Mouse (Mus musculus) splenic B cell, adult 2 months (primary cell): ENCODE results near the gene Fam234b.

Experiments used
- DNase-seq: peaks from one replicate; pipeline ENCODE4 v3.0.0-alpha.2; 2011; ENCODE audit warnings: low read depth, low spot score
- H3K27me3 ChIP-seq: 2 replicates; pipeline ENCODE4 v1.6.1; 2012; ENCODE audit warnings: mild to moderate bottlenecking, low read length, moderate library complexity, mixed read lengths; ENCODE audit not compliant: control insufficient read depth, poor library complexity, insufficient read depth, severe bottlenecking
- H3K36me3 ChIP-seq: 2 replicates; pipeline ENCODE4 v1.6.1; 2012; ENCODE audit warnings: mild to moderate bottlenecking, low read length, moderate library complexity, mixed read lengths; ENCODE audit not compliant: control insufficient read depth, poor library complexity, insufficient read depth, severe bottlenecking

Fam234b gene

DNA sequence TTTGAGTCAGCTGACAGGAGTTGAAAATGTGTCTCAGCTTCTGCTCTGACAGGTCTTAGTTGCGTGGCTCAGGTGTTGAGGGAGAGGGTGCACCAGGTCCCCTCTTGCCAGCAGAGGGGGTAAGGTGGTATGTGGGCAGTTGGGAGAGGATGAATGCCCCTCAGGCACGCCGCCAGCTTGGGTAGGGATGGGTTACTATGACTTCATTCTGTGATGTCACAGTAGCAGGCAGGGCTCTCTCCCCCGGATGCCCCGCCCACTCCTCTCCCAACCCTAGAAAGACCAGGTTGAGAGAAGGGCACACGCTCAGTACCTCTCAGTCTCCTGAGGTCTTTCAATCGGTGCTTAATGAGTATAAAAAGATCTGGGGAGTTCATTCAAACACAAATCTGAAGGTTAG lies 56.4 kb downstream of the Fam234b start, which contains the start of gene Gsg1:
Gene Gsg1, minus strand, starts transcription at position 199 of the 400 bp plus-strand sequence.
- no peak for DNase-seq
- Histone ChIP-seq H3K36me3 (no peaks in the 10 kb centered on the region), H3K27me3 (no peaks in the 10 kb centered on the region)

GRCm38 (mm10) chr6:135260435-135260834 lies 62.7 kb downstream of the Fam234b start:
- Histone ChIP-seq H3K27me3 (no peaks in the 10 kb centered on the region), H3K36me3 (no peaks in the 10 kb centered on the region)
- no peak for DNase-seq

DNA sequence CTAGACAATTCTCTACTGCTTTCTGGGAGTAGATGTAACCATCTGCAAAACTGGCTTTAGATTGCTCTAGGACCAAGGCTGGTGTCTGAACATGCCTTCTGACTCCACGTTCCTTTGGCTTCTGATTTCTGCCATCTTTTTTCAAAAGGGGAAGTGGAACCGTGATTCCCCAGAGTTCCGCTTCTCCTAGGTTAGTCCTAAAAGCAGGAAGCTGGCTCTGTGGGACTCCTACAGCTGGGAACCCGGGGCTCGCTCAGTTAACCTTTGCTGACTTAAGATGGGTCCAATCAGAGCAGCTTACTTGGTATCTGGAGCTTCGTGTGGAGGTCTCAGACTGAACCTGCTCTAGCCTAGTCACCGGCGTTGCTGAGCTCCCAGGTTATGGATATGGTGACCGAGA lies 63.3 kb downstream of the Fam234b start:
- no peaks in the 10 kb centered on the region for H3K27me3 ChIP-seq
- H3K36me3 ChIP-seq, result no peaks in the 10 kb centered on the region
- no peak for DNase-seq

- no peak for DNase-seq
- no peaks in the 10 kb centered on the region for H3K27me3 ChIP-seq
- no peaks in the 10 kb centered on the region for H3K36me3 ChIP-seq
Observed at GRCm38 (mm10) chr6:135262565-135262964, 64.8 kb downstream of the Fam234b start.

DNA sequence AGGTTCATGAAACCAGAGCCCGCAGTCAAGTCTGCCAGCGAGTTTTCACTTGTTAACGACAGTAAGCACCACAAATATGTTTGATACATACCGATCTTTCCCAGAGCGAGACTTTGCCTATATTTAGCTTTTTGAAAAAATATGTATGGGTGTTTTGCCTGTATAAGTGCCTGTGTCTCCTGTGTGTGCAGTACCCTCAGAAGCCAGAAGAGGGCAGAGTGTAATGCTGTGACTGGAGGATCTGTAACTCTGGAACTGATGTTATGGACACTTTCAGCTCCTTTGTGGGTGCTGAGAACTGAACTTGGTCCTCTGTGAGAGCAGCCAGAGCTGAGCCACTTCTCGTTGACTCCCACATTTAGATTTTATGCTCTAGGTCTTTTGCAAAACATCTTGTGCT lies 66.4 kb downstream of the Fam234b start:
- H3K27me3 ChIP-seq, result no peaks in the 10 kb centered on the region
- H3K36me3 ChIP-seq, result no peaks in the 10 kb centered on the region
- DNase-seq, result no peak

GRCm38 (mm10) chr6:135266056-135266455 lies 68.3 kb downstream of the Fam234b start:
- Histone ChIP-seq H3K36me3 (no peaks in the 10 kb centered on the region), H3K27me3 (no peaks in the 10 kb centered on the region)
- no peak for DNase-seq

DNA sequence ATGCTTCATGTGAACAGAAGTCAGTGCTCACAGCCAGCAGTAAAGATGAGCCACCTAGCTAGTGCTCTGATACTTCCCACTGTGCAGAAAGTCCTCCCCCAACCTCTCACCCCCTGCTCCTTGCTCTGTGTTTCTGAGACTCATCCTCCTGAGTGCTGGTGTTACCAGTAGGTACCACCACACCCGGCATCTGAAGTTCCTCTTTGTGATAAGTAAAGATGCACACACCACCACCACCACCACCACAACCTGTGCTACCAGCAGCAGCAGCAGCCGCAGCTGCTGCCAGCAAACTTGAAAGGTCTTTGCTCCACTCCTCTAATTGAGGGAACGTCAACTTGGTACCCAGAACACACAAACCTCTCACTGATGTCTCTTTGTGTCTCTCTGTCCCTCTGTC lies 69.4 kb downstream of the Fam234b start:
- Histone ChIP-seq H3K36me3 (no peaks in the 10 kb centered on the region), H3K27me3 (no peaks in the 10 kb centered on the region)
- no peak for DNase-seq

GRCm38 (mm10) chr6:135268392-135268791 lies 70.6 kb downstream of the Fam234b start:
- H3K36me3 ChIP-seq, result no peaks in the 10 kb centered on the region
- no peak for DNase-seq
- no peaks in the 10 kb centered on the region for H3K27me3 ChIP-seq

GRCm38 (mm10) chr6:135269626-135270025 lies 71.8 kb downstream of the Fam234b start:
- no peaks in the 10 kb centered on the region for H3K27me3 ChIP-seq
- H3K36me3 ChIP-seq, result no peaks in the 10 kb centered on the region
- no peak for DNase-seq

DNA sequence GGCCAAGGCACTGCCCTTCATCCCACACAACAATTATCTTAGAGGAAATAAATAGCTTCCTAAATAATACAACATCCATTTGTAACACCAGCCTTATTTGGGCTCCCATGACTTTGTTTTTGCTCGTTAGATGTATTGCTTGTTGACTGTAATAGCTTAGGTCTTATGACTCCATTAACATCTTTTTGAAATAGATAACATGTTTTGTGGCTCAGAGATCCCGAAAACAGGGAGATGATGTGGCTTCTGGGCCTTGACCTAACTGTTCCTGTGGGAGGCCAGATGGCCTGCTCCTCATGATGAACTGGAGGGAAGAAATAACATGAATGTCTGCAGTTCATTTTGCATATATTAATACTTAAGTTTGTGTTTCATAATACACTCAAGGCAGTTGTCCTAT lies 74.0 kb downstream of the Fam234b start:
- no peak for DNase-seq
- Histone ChIP-seq H3K27me3 (no peaks in the 10 kb centered on the region), H3K36me3 (no peaks in the 10 kb centered on the region)

GRCm38 (mm10) chr6:135273066-135273465 lies 75.3 kb downstream of the Fam234b start:
- no peaks in the 10 kb centered on the region for H3K27me3 ChIP-seq
- no peaks in the 10 kb centered on the region for H3K36me3 ChIP-seq
- no peak for DNase-seq

- DNase-seq, result no peak
- Histone ChIP-seq H3K36me3 (no peaks in the 10 kb centered on the region), H3K27me3 (no peaks in the 10 kb centered on the region)
Observed at GRCm38 (mm10) chr6:135275231-135275630, 77.5 kb downstream of the Fam234b start.

DNA sequence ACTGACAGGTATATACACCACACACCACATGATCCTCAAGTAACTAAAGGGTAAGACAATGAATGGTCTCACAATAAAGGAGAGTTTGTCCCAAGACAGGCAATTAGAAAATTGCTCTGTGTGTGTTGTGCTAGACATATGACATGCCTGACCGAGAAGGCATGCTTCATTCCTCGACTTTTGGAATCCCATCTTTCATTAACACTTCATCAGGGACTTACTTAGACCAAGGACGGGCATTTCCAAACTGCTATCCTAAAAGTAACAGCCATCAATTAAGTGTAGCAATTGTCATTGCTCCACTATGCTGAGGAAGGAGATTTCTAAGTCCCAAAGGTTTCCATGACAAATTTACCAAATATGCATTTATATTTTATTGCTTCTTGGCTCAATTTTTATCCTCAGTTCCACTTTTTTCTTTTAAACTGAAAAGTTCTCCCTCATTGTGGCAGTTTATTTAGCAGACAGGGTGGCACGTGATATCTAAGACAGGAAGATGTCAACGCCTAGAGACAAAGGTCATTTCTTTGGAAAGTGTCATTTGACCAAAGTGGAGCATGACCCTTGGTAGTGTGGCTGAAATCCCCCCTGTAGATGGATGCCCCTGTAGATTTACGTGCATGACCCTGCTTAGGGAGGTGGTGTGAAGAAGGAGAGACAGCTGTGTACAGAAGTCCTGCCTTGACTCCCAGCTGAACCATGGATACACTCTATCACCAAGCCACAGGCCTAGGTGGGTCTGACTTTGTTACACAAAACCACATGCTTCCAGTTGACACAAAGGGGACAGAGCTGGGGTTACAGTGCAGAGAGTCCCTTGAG lies 78.9 kb downstream of the Fam234b start:
- no peaks in the 10 kb centered on the region for H3K27me3 ChIP-seq
- no peaks in the 10 kb centered on the region for H3K36me3 ChIP-seq
- no peak for DNase-seq

DNA sequence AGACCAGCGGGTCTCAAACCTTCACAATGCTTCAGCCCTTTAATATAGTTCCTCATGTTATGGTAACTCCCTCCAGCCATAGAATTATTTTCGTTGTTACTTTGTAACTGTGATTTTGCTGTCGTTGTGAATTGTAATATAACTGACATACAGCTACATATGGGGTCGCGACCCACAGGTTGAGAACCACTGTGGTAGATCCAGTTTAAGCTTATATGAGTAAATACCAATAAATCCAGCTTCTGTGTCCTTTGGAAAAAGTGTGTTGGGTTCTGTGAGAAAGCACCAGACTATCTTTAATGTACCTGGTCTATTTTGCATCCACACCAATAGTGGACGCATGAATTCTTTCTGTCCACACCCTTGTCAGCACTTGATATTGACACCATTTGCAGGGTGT lies 80.5 kb downstream of the Fam234b start:
- no peak for DNase-seq
- no peaks in the 10 kb centered on the region for H3K27me3 ChIP-seq

DNA sequence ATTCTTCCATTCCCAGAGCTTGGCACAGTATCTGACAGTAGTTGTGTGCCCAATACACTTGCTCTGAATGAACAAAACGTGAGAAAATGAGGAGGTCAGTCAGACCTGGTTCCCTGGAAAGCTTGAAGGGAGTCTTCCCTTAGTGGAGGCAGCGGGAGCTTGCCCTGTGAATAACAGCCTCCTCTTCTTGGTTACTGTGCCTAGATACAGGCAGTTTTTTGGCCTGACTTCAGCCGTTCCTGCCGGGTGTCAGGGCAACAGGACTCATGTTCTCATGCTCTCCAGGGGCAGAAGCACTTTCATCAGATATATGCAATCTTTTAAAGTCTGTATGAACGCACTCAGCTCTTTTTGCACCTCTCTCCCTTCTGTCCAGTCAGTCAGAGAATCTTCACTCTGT lies 81.5 kb downstream of the Fam234b start:
- no peak for DNase-seq
- H3K36me3 ChIP-seq, result no peaks in the 10 kb centered on the region
- H3K27me3 ChIP-seq, result no peaks in the 10 kb centered on the region

More for the DNA sequence above, 80.5 kb downstream of the Fam234b start:
- H3K36me3 ChIP-seq, result no peaks in the 10 kb centered on the region

- H3K27me3 ChIP-seq, result no peaks in the 10 kb centered on the region
- H3K36me3 ChIP-seq, result no peaks in the 10 kb centered on the region
- no peak for DNase-seq
Observed at GRCm38 (mm10) chr6:135279856-135280255, 82.1 kb downstream of the Fam234b start.
